Mouse (Mus musculus) yolk sac, embryonic 10.5 days (tissue): ENCODE results near the gene Dpep2nb.

Experiments
- DNase-seq: peaks from one replicate; pipeline ENCODE4 v3.0.0-alpha.2; 2017; ENCODE audit warnings: low spot score

The Dpep2nb gene

GRCm38 (mm10) chr8:105961101-105961500, 44.7 kb downstream of the Dpep2nb start:
- no peak for DNase-seq

GRCm38 (mm10) chr8:105959350-105959749, 46.4 kb downstream of the Dpep2nb start:
- DNase-seq, result no peak

GRCm38 (mm10) chr8:105957813-105958212, 48.0 kb downstream of the Dpep2nb start:
- DNase-seq, result no peak

GRCm38 (mm10) chr8:105956556-105956955, 49.2 kb downstream of the Dpep2nb start:
- DNase-seq, result no peak

GRCm38 (mm10) chr8:105951057-105951659, 54.6 kb downstream of the Dpep2nb start:
- DNase-seq, result no peak

- no peak for DNase-seq
Measured at GRCm38 (mm10) chr8:105949350-105949749, 56.4 kb downstream of the Dpep2nb start.
